Mouse (Mus musculus) ZHBTc4 (cell line): ENCODE measurements around the gene Olfr554.
"Not testable (repeated sequence)": the region's sequence is repeated elsewhere in the genome, so short reads cannot be mapped to it uniquely, and the experiment has no call there.

Source experiments
- DNase-seq: peaks from one replicate; pipeline ENCODE4 v3.0.0-alpha.2; 2011; ENCODE audit warnings: low read depth, low spot score

Gene Olfr554

GRCm38 (mm10) chr7:102638132-102638531 lies at the start of gene Olfr554:
TSS of gene Olfr554 (plus strand) at chr7:102638432.
- no peak for DNase-seq

- no peak for DNase-seq
Observed at GRCm38 (mm10) chr7:102591786-102592185, 46.4 kb upstream of the Olfr554 start, which contains the start of gene Olfr551. TSS of gene Olfr551 (minus strand) at chr7:102591886.

GRCm38 (mm10) chr7:102597378-102598031 lies 40.7 kb upstream of the Olfr554 start, which contains the start of gene Olfr552:
TSS of gene Olfr552 (plus strand) at chr7:102597770.
- no peak for DNase-seq

GRCm38 (mm10) chr7:102618118-102618517 lies 20.1 kb upstream of the Olfr554 start, which contains the start of gene Olfr553:
TSS of gene Olfr553 (minus strand) at chr7:102618218.
- no peak for DNase-seq

- DNase-seq, result peak; percentile 11
Observed at GRCm38 (mm10) chr7:102619608-102620007, 18.6 kb upstream of the Olfr554 start.

- peak; percentile 64 for DNase-seq
Observed at GRCm38 (mm10) chr7:102620368-102620767, 17.9 kb upstream of the Olfr554 start.

- DNase-seq, result peak; percentile 21
Observed at GRCm38 (mm10) chr7:102636665-102637064, 1.6 kb upstream of the Olfr554 start.

- DNase-seq, result not testable (repeated sequence)
Observed at GRCm38 (mm10) chr7:102644945-102645344, 6.7 kb downstream of the Olfr554 start.

- no peak for DNase-seq
Observed at GRCm38 (mm10) chr7:102658523-102658922, 20.3 kb downstream of the Olfr554 start, which contains the start of gene Olfr555. TSS of gene Olfr555 (plus strand) at chr7:102658823.

- peak; percentile 34 for DNase-seq
Observed at GRCm38 (mm10) chr7:102664599-102664998, 26.4 kb downstream of the Olfr554 start, which contains the start of gene Olfr556. TSS of gene Olfr556 (plus strand) at chr7:102664899.

- DNase-seq, result peak; percentile 16
Observed at GRCm38 (mm10) chr7:102665378-102665777, 27.1 kb downstream of the Olfr554 start.

- DNase-seq, result no peak
Observed at GRCm38 (mm10) chr7:102676225-102676624, 38.0 kb downstream of the Olfr554 start.

- no peak for DNase-seq
Observed at GRCm38 (mm10) chr7:102681916-102682315, 43.7 kb downstream of the Olfr554 start.

- peak; percentile 94 for DNase-seq
Observed at GRCm38 (mm10) chr7:102686944-102687501, 48.8 kb downstream of the Olfr554 start, which contains the start of gene Trim68. TSS of gene Trim68 (minus strand) at chr7:102687327.
